Mouse (Mus musculus) C2C12 (cell line): ENCODE results near the gene Nos2.

Experiments used
- CTCF ChIP-seq: IDR thresholded peaks from one replicate; pipeline ENCODE4 v1.5.1; 2011; ENCODE audit not compliant: control insufficient read depth, insufficient read depth, insufficient read length
- USF1 ChIP-seq: IDR thresholded peaks from one replicate; pipeline ENCODE4 v1.6.1; 2011; ENCODE audit warnings: low read depth, mild to moderate bottlenecking, control low read depth, moderate library complexity

- TF ChIP-seq CTCF (no peak), USF1 (no peak)
Observed at GRCm38 (mm10) chr11:78985505-78985904, 64.9 kb downstream of the Nos2 start.
